Mouse (Mus musculus) forelimb bud, embryonic 11.5 days (tissue): ENCODE results near the gene Mfsd6.
"Not testable (repeated sequence)": the region's sequence is repeated elsewhere in the genome, so short reads cannot be mapped to it uniquely, and the experiment has no call there.

Source experiments
- DNase-seq: peaks from one replicate; pipeline ENCODE4 v3.0.0-alpha.2; 2012; ENCODE audit warnings: low read depth, low spot score

Mfsd6 gene

DNA sequence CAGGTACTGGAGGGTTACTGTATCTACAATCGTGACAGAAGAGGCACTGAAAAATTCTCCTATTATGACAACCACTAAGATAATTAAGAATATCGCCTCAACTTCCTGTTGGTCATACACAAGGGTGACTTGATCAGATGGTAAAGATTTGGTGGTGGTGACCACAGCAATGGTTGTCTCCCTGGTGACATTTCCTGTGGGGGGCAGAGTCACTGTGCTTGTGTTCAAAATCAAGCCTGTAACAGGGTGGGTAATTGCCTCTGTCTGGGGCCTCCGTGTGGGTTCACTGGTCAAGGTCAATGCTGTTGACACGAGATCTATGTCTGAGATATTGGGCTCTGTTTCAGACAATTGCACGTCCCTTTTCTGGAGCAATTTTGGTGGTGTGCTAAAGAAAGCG is 18.5 kb downstream of the Mfsd6 start:
- no peak for DNase-seq

DNA sequence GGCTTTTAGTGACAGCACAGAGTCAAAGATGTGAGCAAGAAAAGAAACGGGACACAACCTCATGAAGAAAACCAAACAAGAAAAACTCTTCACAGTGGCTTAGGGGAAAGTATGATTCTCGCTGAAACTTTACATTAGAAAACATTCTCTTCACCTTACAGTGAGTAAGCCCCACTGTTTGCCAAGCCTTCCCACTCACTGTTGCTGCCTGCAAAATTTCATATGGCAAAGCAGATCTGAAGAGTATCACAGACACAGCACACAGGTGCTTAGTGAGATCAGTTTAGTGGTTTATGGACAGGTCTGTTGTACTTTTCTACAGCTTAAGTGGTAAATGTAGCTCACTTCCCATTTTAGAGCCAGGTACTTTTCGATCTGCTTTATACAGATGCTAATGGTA is 20.2 kb downstream of the Mfsd6 start:
- DNase-seq: no peak

DNA sequence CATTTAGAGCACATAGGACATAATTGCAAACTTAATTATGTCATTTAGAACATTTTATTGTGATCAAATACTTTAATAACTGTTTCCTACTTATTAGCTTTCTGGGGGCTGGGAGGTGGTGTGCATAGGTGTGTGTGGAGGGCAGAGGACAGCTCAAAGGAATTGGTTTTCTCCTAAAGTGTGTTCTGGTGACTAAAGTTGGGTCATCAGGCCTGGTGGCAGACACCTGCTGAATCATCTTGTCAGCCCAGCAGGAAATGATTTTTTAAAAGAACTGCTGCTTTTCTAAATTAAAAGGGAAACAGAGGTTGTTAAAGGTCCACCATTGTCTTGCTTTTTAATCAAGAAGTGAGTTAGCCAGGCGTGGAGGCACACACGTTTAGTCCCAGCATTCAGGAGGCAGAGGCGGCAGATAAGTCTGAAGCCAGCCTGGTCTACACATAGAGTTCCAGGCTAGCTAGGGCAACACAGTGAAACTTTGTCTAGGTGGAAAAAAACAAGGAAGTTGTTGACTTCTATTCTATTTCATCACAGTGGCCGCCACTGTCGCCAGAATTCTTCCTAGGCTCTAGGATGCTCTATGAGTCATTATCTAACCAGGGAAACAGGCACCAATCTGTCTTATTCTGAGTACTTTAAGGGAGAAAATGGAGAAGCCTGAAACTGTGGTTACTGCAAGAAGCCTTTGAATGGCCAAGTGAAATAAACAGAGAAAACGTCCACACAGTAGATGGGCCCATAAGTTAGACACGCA is 24.3 kb downstream of the Mfsd6 start:
- DNase-seq: no peak

DNA sequence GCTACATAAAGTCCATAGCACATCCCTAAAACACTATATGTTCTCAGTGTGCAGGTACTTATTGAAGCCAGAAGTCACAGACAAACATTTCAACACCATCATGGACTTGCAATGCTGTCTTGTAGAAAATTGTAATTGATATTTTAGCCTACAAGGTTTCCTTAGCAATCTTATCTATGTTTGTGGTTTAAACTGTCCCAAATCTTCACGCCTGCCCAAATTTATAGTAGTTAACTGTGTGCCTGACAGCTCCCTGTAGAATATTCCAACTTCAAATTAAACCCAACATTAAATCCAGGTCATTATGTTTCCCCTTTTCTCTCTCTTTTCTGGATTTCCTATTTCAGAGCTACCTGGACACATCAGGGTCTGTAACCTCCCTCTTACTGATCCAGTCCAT is 25.3 kb downstream of the Mfsd6 start:
- DNase-seq: no peak

DNA sequence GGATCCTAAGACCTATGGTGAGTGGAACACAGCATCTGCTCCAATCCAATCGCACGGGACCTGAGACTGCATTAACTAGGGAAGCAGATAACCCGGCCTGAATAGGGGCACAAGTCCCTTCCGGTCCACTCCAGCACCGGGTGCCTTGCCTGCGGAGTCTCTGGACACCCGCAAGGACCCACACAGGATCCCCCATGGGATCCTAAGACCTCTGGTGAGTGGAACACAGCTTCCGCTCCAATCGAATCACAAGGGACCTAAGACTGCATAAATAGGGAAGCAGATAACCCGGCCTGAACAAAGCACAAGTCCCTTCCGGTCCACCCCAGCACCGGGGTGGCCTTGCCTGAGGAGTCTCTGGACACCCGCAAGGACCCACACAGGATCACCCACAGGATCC is 32.8 kb downstream of the Mfsd6 start:
- DNase-seq: not testable (repeated sequence)

DNA sequence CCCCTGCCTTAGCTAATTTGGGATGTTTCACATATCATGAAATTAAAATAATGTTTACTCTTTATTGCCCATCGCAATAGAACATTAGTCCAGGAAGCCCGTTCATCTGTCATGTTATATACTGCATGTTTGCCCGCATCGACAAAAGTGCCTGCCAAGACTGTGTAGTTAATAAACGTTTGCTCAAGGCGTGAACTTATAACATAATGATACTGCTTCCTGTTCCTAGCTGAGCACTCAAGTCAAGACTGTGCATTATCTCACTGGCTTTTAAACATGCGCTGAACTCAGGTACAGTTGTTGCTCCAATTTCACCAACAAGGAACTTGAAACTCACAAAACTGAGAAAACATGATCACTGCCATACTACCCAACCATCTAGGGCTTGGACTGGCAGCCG is 39.6 kb downstream of the Mfsd6 start:
- DNase-seq: no peak

DNA sequence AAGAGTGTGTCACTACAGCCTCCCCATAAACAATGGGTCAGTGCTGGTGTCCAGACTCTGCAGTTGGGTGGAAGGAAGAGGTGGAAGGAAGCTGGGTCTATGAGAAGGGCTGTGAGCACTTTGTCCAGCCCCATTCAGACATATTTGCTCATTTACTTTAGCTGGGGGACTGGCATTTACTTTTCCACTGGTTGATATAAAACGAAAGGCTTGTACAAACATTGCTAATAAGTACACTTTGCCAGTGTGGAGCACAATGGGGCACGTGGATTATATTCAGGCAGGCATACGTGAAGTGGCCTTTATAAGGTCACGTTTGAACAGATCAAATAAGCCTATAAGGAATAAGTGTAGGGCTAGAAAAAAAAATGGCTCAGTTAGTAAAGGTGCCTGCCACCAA is 43.7 kb downstream of the Mfsd6 start:
- no peak for DNase-seq

DNA sequence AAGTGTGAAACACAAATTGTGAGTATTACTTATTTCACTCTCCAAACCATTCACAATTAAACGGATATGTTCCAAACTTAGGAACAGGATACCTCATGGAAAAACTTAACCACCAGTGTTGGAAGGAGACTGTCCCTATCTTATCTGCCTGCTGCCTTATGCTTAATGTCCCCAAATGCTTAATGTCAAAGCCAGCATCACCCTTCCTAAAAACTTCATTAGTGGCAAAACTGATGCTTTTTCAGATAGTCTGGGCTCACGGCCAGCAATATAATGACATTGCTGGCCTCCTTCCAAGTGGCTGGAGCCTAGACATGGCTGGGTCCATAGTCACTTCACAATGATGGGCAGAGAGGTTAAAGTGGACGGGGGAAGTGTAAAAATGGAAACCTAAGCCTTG is 50.6 kb downstream of the Mfsd6 start:
- DNase-seq: no peak

DNA sequence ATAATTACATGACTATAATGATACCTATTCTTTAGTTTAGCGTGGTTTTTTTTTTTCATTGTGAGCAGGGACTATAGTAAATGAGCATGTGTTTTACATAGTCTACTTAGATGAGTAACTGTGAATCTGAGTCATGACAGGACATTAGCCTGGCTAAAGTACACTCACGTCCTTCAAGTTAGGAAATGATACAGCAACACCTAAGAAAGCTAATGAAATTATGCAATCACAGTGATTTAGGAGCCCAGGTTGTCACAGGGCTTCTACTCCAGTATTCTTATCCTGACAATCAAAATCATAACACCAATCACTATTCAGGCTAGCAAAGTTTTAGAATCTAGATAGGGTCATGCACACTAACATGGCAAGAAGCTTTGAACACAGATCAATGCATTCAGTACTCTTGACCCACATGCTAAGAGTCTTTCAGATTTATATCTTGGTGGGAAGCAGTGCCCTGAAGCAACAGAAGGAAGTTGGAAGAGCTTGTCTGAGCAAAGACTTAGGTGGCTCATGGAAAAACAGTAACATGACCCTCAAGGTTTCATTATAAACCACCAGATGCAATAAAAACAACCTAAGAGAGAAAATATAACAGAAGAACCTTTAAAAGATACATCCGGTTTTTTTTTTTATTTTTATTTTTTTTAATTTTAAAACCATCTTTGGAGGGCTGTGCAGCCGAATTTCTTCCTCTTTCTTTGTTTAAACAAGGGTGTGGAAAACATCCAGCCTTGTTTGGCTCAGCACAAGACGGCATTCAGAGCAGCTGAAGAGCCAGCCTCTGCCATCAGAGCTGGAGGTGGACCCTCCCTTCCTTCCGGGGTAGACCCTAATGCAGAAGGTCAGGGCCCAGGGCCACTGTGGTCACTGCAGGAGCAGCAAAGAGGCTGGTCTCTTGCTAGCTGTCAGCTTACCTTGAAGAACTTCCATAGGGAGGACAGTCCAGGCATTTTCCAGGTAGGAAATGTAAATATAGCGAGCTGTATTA is 51.4 kb downstream of the Mfsd6 start:
- no peak for DNase-seq

DNA sequence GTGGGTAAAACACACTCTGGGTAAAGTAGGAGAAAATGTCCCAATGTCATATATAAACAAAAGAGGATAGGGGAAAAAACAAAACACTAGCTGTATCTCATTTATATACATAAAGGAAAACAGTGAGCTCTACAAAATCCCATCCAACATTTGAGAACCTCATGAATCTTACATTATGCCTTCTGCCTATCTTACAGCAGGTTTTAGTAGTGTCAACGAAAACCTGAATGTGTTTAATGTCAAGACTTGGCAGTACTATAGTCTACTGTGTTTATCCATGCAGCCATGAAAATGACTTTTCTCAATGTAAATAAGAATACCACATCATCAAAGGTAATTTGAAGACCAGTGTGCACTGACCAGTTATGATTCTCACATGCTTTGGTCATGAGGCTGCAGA is 57.3 kb downstream of the Mfsd6 start:
- DNase-seq: no peak

DNA sequence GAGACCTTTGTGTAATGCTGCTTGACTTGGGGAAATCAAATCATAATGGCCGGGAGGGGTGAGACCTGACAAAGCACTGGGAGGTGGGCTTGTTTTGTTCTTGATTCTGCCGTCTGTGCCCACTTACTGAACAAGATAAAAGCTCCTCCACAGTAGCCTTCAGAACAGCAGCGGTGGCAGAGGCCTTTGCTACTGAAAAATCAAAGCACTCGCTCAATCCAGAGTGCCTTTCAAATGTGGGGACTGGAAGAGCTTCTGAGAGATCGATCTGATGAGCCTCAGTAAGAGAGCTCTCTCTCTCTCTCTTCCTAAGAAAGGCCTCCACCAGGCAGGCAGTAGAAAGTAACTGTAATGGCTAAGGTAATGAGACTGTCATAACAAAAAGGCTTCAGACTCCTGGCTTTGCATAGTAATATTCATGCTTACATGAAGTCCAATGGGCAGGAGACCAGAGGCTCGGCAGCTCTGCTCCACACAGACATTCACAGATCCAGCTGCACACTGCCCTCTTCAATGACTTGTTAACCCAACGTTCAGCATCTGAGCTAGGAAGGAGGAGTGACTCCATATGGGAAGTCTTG is 58.4 kb downstream of the Mfsd6 start:
- no peak for DNase-seq

DNA sequence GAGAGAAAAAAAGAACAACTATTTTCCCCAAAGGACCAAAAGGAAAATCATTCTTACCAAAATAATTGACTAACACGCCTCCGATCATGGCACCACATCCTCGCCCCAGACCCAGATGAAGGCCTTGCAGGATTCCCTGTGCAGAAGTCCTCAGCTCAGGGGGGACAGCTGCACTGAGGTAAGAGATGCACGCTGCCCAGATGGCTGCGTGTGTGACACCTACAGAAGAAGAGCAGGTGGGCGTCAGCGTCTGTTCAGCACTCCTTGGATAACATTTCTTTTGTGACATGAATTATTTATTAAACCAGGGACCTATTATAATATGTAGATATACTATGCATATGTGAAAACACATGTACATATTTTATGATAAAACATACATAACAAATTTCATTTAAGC is 64.0 kb downstream of the Mfsd6 start:
- DNase-seq: no peak

DNA sequence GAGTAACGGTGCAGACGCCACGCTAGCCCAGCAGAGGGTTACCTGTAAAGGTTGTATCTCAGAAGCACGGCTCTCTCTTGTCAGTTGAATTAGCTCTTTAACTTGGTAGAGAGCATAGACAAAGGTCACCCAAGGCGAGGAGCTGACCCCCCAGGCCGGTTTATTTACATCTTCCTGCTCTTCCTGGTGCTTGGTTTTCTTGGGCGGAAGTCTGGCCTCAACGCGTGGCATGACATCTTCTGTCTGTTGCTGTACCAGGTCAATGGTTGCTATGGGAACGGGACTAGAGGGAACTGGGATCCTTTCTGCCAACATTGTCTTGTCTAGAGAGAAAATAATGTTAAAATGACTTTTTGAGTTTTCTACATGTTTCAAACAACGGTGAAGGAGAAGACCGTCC is 66.5 kb downstream of the Mfsd6 start:
- DNase-seq: no peak

DNA sequence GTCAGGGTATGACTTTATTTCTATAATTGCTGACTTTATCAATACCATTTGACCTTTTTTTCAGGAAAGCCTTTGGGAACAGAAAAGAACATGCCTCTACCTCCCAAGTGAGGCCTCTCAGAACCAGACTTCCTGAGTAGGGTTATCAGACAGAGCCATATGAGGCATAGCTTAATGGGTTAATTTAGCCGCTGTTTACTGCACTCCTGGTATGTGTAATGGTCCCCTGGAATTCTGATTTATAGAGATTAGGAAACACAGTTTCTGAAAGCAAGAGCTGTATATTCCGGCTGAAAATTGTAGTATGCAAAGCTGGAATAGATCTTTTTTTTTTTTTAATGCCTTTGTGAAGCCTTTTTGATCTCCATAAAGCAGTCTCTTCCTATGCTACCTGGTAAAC is 67.0 kb downstream of the Mfsd6 start:
- DNase-seq: no peak

DNA sequence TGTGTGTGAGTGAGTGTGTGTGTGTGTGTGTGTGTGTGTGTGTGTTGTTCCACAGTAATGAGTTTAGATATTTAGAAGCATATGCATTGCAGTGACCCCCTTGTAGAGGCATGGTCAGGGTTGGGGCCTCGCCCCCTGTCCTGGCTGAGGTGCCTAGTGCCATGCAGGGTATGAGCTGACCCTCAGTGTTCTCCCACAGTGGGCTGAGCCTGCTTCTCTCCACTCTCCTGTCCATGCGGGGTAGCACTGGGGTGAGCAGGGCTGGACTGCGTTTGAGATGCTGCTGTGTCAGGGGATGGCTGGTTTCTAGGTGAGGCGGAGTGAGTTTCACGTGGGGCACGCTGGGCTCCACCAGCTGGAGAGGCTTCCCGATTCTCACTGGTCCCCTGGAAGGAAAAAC is 69.1 kb downstream of the Mfsd6 start:
- no peak for DNase-seq

DNA sequence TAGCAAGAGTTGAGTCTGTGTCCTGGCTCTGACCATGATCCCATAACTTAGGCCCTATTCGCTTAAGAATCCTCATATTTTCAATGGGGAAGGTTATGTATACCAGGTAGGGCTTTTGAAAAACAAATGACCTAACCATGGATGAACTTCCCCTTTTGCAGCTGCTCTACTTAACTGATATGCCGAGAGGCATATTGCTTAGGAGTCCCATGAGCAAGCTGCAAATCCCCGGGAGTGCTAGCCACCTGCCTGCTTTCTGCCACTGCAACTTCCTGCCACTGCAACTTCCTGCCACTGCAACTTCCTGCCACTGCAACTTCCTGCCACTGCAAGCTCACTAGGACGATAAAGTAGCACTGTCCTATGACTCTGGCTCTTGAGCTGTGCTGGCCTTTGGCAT is 72.1 kb downstream of the Mfsd6 start:
- no peak for DNase-seq

DNA sequence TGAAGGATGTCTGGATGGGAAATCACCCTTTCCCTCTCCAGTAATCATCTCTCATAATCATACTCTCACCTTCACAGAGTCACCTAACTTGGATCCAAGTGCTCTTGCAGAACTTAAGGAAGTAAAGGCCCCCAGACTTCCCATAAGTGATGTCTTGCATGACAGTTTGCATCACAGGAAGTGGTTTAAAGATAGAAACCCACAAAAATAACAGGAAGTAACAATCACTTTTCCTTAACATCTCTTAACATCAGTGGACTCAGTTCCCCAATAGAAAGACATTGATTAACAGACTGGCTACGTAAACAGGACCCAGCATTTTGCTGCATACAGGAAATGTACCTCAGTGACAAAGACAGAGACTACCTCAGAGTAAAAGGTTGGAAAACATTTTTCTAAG is 73.9 kb downstream of the Mfsd6 start:
- DNase-seq: no peak

DNA sequence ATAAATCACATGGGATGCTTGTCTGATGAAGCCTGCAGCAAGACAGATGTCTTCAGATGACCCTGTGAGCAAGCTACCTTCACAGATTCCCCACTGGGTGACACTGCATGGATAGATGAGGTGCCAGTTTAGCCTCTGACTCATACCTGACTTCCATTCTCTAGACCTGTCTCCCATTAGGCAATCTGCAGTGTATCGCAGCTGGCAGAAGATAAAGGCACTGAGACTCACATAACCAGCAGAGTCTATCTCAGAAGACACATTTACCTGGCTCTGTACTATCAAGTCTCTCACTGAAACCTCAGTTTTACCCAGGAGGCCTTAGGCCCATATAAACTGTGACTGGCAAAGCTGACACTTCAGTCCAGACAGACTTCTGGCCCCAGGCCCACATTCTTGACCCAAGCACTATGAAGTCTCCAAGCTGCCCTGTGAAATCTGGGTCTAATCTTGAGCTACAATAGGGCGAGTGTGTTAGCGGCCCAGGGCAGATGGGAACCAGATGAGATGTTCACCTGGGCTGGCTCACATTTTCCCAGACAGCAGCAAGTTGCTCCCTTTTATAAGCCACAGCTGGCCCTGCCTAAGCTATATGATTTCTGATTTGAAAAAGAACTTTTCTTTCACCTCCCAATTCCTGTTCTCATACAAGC is 74.5 kb downstream of the Mfsd6 start:
- DNase-seq: peak; percentile 84

DNA sequence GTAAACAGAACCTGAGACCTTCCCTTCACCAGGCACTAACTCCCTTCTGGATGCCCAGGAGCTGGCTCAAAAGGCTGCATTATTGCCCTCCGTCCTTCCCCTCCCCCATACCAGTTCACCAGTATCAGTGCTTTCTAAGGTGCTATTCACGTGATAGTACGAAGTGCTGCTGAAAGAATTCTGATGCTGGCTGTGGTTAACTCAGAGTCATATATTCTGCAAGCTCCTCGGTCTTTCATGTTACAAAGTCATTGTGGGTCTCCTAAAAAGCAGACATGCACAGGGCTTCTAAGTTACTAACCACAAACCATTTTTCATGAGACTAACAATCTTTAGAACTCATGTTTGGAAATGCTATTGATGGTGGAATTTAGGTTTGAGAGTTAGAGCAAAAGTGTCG is 77.2 kb downstream of the Mfsd6 start:
- DNase-seq: no peak

DNA sequence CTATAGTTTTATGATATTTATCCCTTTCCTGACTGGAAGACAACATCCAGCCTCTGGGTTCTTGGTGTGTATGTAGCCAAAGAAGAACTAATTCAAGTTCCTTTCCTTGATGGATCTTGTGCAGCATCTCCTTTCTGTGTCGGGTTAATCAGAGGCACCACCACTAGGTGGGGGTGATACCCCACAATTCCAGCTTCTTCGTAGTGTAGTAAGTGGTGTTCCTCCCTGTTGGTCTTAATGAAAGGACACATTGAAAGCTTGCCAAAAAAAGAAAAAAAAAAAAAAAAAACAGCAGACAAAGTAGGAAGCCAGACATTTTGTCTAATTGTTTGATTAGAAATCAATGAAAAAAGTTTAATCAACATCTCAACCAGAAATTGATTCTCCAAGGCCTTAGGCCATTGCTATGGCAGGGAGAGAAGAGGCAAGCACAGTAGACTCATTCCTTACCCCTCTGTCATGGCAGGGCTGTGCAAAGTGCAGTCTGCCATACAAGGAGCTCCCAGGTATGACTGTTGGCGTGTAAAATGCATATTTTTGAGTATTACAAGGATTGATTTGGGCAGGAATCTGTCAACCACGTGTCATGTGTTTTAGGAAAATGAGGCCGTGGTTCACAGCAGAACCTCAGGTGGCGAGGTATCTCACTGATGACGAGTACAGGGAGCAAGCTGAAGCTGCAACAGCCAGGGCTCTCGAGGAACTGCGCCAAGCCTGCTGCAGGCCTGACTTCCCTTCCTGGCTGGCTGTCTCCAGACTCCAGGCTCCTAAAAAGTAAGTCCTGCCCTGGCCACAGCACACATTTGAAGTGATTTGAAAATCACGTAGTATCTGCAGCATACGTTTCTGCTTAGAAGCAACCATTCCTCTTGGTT is 78.9 kb downstream of the Mfsd6 start:
- peak; percentile 52 for DNase-seq

DNA sequence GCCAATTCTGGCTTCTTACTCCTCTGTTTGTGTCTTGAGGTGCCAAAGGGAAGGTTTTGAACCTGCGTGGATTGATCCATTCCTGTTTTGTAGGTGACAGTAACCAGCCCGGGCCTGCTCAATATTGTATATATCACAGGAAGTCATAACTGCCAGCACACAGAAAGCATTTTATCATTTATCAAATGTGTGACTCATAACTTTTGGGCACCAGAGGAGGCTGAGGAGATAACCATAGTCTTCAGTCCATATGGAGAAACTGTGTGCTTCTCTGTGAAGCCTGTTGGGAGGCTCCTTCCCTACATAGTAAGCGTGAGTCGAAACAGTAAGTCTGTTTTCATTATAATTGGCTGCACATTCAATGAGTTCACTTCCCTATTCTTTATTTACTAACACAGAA is 86.5 kb downstream of the Mfsd6 start:
- DNase-seq: no peak
